Mouse (Mus musculus) G1E (cell line): ENCODE data around the gene Syt11. TPM values are rescaled to one million over a fixed set of nuclear protein-coding genes. Genes with fewer than 3 reads are reported as not detected.

Experiments
- ATAC-seq: 2 replicates; pipeline ENCODE4 v1.8.0; 2016; ENCODE audit warnings: mild to moderate bottlenecking; ENCODE audit not compliant: insufficient number of reproducible peaks, poor library complexity, low FRiP score, severe bottlenecking; ENCODE audit errors: extremely low read depth
- DNase-seq: peaks from one replicate; pipeline ENCODE4 v3.0.0; 2012; ENCODE audit warnings: low spot score
- H3K27me3 ChIP-seq: 2 replicates; pipeline ENCODE4 v1.6.1; 2012; ENCODE audit warnings: mild to moderate bottlenecking, low read length, inconsistent platforms; ENCODE audit not compliant: insufficient read depth
- H3K36me3 ChIP-seq: replicated peaks from 2 replicates; pipeline ENCODE3; 2012; ENCODE audit warnings: mild to moderate bottlenecking, inconsistent platforms
- H3K4me1 ChIP-seq: 2 replicates; pipeline ENCODE4 v1.6.1; 2012; ENCODE audit warnings: low read depth, low read length, inconsistent platforms, mixed read lengths; ENCODE audit not compliant: insufficient read depth
- H3K4me3 ChIP-seq: 2 replicates; pipeline ENCODE4 v1.5.1; 2012; ENCODE audit warnings: low read depth, mild to moderate bottlenecking, inconsistent platforms, low read length, moderate library complexity, mixed read lengths
- H3K9me3 ChIP-seq: replicated peaks from 2 replicates; pipeline ENCODE4 v1.6.1; 2012; ENCODE audit warnings: inconsistent platforms
- CTCF ChIP-seq: IDR thresholded peaks from 2 replicates; pipeline ENCODE4 v1.5.1; 2012; ENCODE audit warnings: low read depth, low read length, inconsistent platforms, mixed read lengths
- GATA1 ChIP-seq: IDR thresholded peaks from 2 replicates; pipeline ENCODE4 v1.6.1; 2012; ENCODE audit warnings: borderline replicate concordance, low read length, inconsistent platforms, mixed read lengths
- GATA2 ChIP-seq: IDR thresholded peaks from 2 replicates; pipeline ENCODE4 v1.6.1; 2012; ENCODE audit warnings: low read depth, low read length, inconsistent platforms, borderline replicate concordance
- POLR2AphosphoS5 ChIP-seq: IDR thresholded peaks from 2 replicates; pipeline ENCODE4 v1.6.1; 2012; ENCODE audit warnings: low read depth, low read length, inconsistent platforms; ENCODE audit not compliant: insufficient replicate concordance
- TAL1 ChIP-seq: conservative IDR thresholded peaks from 2 replicates; pipeline ENCODE4 v1.6.1; 2012; ENCODE audit warnings: low read depth, low read length, inconsistent platforms, mixed read lengths
- polyA plus RNA-seq: library from polyadenylated mRNA; stranded (reverse); fragments of >175 nt; gene quantifications from 2 replicates; pipeline ENCODE4 v1.2.3, GENCODE M21; 2012
- total RNA-seq, 2 experiments: library from RNA; stranded (forward) in 1 of 2; stranded (reverse) in 1 of 2; fragments of 200-1000 nt in 1 of 2; fragments of >200 nt in 1 of 2; fragmentation: Nextera tagmentation in 1 of 2; gene quantifications; 2 replicates each; pipeline ENCODE4 v1.2.3; 2014 to 2017

Syt11 gene
- total and polyA plus RNA-seq, 3 experiments = 0.11 to 3.1 (median 0.82) TPM

- no peaks in the 10 kb centered on the region for H3K27me3 ChIP-seq
- DNase-seq = no peak
- H3K36me3 ChIP-seq = peaks cover 94% of the 10 kb centered on the region
- H3K9me3 ChIP-seq = no peaks in the 10 kb centered on the region
- TF ChIP-seq CTCF = no peak
- TF ChIP-seq GATA1 = no peak
- TF ChIP-seq TAL1 = no peak
- TF ChIP-seq GATA2 = no peak
- TF ChIP-seq POLR2AphosphoS5 = no peak
- no peak for ATAC-seq
- H3K4me1 ChIP-seq = peaks cover 5% of the 10 kb centered on the region; the same call in 1 of the 2 replicates
- no peak overlapping the region for H3K4me3 ChIP-seq
These were observed 73.7 kb downstream of the Syt11 start for GRCm38 (mm10) chr3:88701222-88701621.

GRCm38 (mm10) chr3:88700247-88700646 lies 74.7 kb downstream of the Syt11 start:
- H3K27me3 ChIP-seq = no peaks in the 10 kb centered on the region
- no peak for TF ChIP-seq TAL1
- TF ChIP-seq CTCF = no peak
- TF ChIP-seq GATA2 = no peak
- TF ChIP-seq POLR2AphosphoS5 = no peak
- no peak for TF ChIP-seq GATA1
- ATAC-seq (no peak), DNase-seq (no peak)
- no peak overlapping the region for H3K4me3 ChIP-seq
- no peaks in the 10 kb centered on the region for H3K9me3 ChIP-seq
- peaks cover 5% of the 10 kb centered on the region; the same call in 1 of the 2 replicates for H3K4me1 ChIP-seq
- peaks cover 96% of the 10 kb centered on the region for H3K36me3 ChIP-seq

- H3K4me1 ChIP-seq = peaks cover 5% of the 10 kb centered on the region; the same call in 1 of the 2 replicates
- H3K4me3 ChIP-seq = no peak overlapping the region
- no peak for DNase-seq
- H3K36me3 ChIP-seq = peaks cover 97% of the 10 kb centered on the region
- H3K27me3 ChIP-seq = no peaks in the 10 kb centered on the region
- no peaks in the 10 kb centered on the region for H3K9me3 ChIP-seq
- ATAC-seq = no peak
- TF ChIP-seq GATA2 (no peak), TAL1 (no peak), POLR2AphosphoS5 (no peak), CTCF (no peak), GATA1 (no peak)
These were observed 76.1 kb downstream of the Syt11 start for GRCm38 (mm10) chr3:88698834-88699233.

- ATAC-seq = no peak
- H3K36me3 ChIP-seq = peaks cover 97% of the 10 kb centered on the region
- no peaks in the 10 kb centered on the region for H3K9me3 ChIP-seq
- no peak overlapping the region for H3K4me3 ChIP-seq
- H3K27me3 ChIP-seq = no peaks in the 10 kb centered on the region
- TF ChIP-seq GATA1 (no peak), TAL1 (no peak), CTCF (no peak), POLR2AphosphoS5 (no peak), GATA2 (no peak)
- peaks cover 7% of the 10 kb centered on the region; the same call in 1 of the 2 replicates for H3K4me1 ChIP-seq
- no peak for DNase-seq
These were observed 76.9 kb downstream of the Syt11 start for GRCm38 (mm10) chr3:88698051-88698450.

- TF ChIP-seq TAL1 = no peak
- TF ChIP-seq GATA1 = no peak
- TF ChIP-seq POLR2AphosphoS5 = no peak
- TF ChIP-seq CTCF = no peak
- TF ChIP-seq GATA2 = no peak
- ATAC-seq = no peak
These were observed 79.4 kb downstream of the Syt11 start for GRCm38 (mm10) chr3:88695545-88695944.

More at GRCm38 (mm10) chr3:88695545-88695944, 79.4 kb downstream of the Syt11 start:
- no peak for DNase-seq
- Histone ChIP-seq H3K4me3 (no peak overlapping the region), H3K36me3 (peaks cover 97% of the 10 kb centered on the region), H3K4me1 (peaks cover 5% of the 10 kb centered on the region; the same call in 1 of the 2 replicates), H3K27me3 (no peaks in the 10 kb centered on the region), H3K9me3 (no peaks in the 10 kb centered on the region)

Other genes starting within 250 kb of the Syt11 start
- 6.2 and 8.2 TPM in 2 replicates for gene Mex3a, start 242.8 kb downstream of the Syt11 start, total RNA-seq (2014; fragmentation: Nextera tagmentation)
- gene Mex3a, start 242.8 kb downstream of the Syt11 start, total RNA-seq (2017) = 1.7 and 2.0 TPM in 2 replicates
- 9.0 and 9.6 TPM in 2 replicates for gene Mex3a, start 242.8 kb downstream of the Syt11 start, polyA plus RNA-seq
- gene Rab25, start 226.9 kb downstream of the Syt11 start, total RNA-seq (2014; fragmentation: Nextera tagmentation) = 1.6 and 4.5 TPM in 2 replicates
- gene Rab25, start 226.9 kb downstream of the Syt11 start, total RNA-seq (2017) = 0.35 TPM in 1 of 2 replicates, not detected in the other
- gene Rab25, start 226.9 kb downstream of the Syt11 start, polyA plus RNA-seq = 0.67 and 0.88 TPM in 2 replicates
- gene Lamtor2, start 222.1 kb downstream of the Syt11 start, total RNA-seq (2014; fragmentation: Nextera tagmentation) = 44.7 and 64.5 TPM in 2 replicates
- 97.5 and 98.0 TPM in 2 replicates for gene Lamtor2, start 222.1 kb downstream of the Syt11 start, total RNA-seq (2017)
- 96.1 and 182 TPM in 2 replicates for gene Lamtor2, start 222.1 kb downstream of the Syt11 start, polyA plus RNA-seq
- 63.4 and 67.4 TPM in 2 replicates for gene Ubqln4, start 221.4 kb downstream of the Syt11 start, total RNA-seq (2014; fragmentation: Nextera tagmentation)
- 39.6 and 40.6 TPM in 2 replicates for gene Ubqln4, start 221.4 kb downstream of the Syt11 start, total RNA-seq (2017)
- gene Ubqln4, start 221.4 kb downstream of the Syt11 start, polyA plus RNA-seq = 73.7 and 81.2 TPM in 2 replicates
- 269 and 289 TPM in 2 replicates for gene Ssr2, start 199.3 kb downstream of the Syt11 start, total RNA-seq (2014; fragmentation: Nextera tagmentation)
- 132 and 134 TPM in 2 replicates for gene Ssr2, start 199.3 kb downstream of the Syt11 start, total RNA-seq (2017)
- 123 and 280 TPM in 2 replicates for gene Ssr2, start 199.3 kb downstream of the Syt11 start, polyA plus RNA-seq
- gene Arhgef2, start 169.2 kb downstream of the Syt11 start, total RNA-seq (2014; fragmentation: Nextera tagmentation) = 170 and 181 TPM in 2 replicates
- gene Arhgef2, start 169.2 kb downstream of the Syt11 start, total RNA-seq (2017) = 64.2 and 66.2 TPM in 2 replicates
- 277 and 291 TPM in 2 replicates for gene Arhgef2, start 169.2 kb downstream of the Syt11 start, polyA plus RNA-seq
- gene Rxfp4, start 122.0 kb downstream of the Syt11 start, total RNA-seq (2014; fragmentation: Nextera tagmentation) = not detected in 2 replicates
- gene Rxfp4, start 122.0 kb downstream of the Syt11 start, total RNA-seq (2017) = 0.12 TPM in 1 of 2 replicates, not detected in the other
- gene Rxfp4, start 122.0 kb downstream of the Syt11 start, polyA plus RNA-seq = not detected in 2 replicates
- 98.1 and 102 TPM in 2 replicates for gene Khdc4, start 89.4 kb downstream of the Syt11 start, total RNA-seq (2014; fragmentation: Nextera tagmentation)
- 83.9 and 88.8 TPM in 2 replicates for gene Khdc4, start 89.4 kb downstream of the Syt11 start, total RNA-seq (2017)
- gene Khdc4, start 89.4 kb downstream of the Syt11 start, polyA plus RNA-seq = 16.7 and 18.5 TPM in 2 replicates
- 29.7 and 30.8 TPM in 2 replicates for gene Rit1, start 58.3 kb downstream of the Syt11 start, total RNA-seq (2014; fragmentation: Nextera tagmentation)
- 30.2 and 35.8 TPM in 2 replicates for gene Rit1, start 58.3 kb downstream of the Syt11 start, total RNA-seq (2017)
- 18.2 and 18.3 TPM in 2 replicates for gene Rit1, start 58.3 kb downstream of the Syt11 start, polyA plus RNA-seq
- gene Gon4l, start 60.1 kb upstream of the Syt11 start, total RNA-seq (2014; fragmentation: Nextera tagmentation) = 42.9 and 45.1 TPM in 2 replicates
- 36.2 and 36.3 TPM in 2 replicates for gene Gon4l, start 60.1 kb upstream of the Syt11 start, total RNA-seq (2017)
- gene Gon4l, start 60.1 kb upstream of the Syt11 start, polyA plus RNA-seq = 13.3 and 18.7 TPM in 2 replicates
- 20.7 and 24.5 TPM in 2 replicates for gene Msto1, start 138.8 kb upstream of the Syt11 start, total RNA-seq (2014; fragmentation: Nextera tagmentation)
- gene Msto1, start 138.8 kb upstream of the Syt11 start, total RNA-seq (2017) = 39.0 and 40.8 TPM in 2 replicates
- 31.6 and 35.0 TPM in 2 replicates for gene Msto1, start 138.8 kb upstream of the Syt11 start, polyA plus RNA-seq
- 67.0 and 69.0 TPM in 2 replicates for gene Ash1l, start 175.5 kb upstream of the Syt11 start, total RNA-seq (2014; fragmentation: Nextera tagmentation)
- gene Ash1l, start 175.5 kb upstream of the Syt11 start, total RNA-seq (2017) = 19.5 and 24.3 TPM in 2 replicates
- 2.7 and 3.7 TPM in 2 replicates for gene Ash1l, start 175.5 kb upstream of the Syt11 start, polyA plus RNA-seq
- 77.9 and 106 TPM in 2 replicates for gene Dap3, start 176.0 kb upstream of the Syt11 start, total RNA-seq (2014; fragmentation: Nextera tagmentation)
- gene Dap3, start 176.0 kb upstream of the Syt11 start, total RNA-seq (2017) = 141 and 157 TPM in 2 replicates
- gene Dap3, start 176.0 kb upstream of the Syt11 start, polyA plus RNA-seq = 99.4 and 157 TPM in 2 replicates